Mouse (Mus musculus) adipocyte (in vitro differentiated cells): Measurements from ENCODE around the gene Cplane1.

Experiments
- DNase-seq: peaks from one replicate; pipeline ENCODE4 v3.0.0-alpha.2; 2016; ENCODE audit warnings: low spot score

The Cplane1 gene

DNA sequence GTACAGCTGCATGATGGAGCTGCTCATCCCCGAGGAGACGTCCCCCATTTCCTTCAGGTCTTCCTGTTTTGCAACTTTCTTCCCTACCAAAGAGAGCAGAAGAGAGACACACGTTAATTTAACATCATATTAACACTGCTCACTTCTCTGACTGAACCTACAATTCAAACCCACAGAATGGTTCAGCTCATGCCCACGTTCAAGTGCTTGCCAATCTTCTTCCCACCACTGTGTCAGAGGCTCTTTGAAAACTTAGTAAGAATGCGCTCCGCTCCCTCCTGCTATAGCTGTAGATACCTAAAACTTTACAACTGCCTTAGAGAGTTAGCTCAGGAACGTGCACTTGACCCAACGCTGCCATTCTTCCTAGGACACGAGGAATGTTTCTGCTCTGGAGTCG, 134.0 kb downstream of the Cplane1 start:
- DNase-seq = no peak

DNA sequence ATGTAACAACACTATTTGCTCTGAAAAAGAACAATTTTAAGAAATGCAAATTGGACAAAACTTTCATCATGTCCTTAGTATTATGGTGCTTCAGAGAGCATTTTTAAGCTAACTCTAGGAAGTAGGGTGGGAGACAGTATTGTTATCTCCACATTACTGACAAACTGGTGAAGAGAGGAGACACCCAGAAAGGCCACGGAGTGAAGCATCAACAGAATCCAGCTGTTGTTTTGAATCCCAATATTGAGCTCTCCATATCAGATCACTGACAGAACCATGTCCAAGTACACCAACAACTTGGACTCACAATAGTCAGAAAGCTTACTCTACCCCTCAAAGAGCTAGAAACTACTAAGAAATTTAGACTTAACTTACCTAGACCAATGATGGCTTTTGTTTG, 136.6 kb downstream of the Cplane1 start:
- no peak for DNase-seq

DNA sequence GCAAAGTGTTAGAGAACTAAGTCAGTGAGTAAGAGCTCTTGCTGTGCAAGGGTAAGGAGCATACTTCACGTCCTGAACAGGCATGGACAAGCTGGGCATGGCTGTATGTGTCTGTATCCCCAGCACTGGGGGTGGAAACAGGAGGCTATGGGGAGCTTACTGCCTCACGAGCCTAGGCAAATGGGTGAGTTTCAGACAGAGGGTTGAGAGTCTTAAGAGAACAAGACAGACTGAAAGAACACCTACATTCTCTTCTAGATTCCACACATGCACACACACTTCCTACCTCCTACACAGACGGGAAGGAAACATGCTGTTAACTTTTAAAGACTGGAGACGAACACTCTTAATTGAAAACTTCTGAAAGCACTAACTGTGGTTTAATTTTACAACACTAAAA, 148.5 kb downstream of the Cplane1 start:
- DNase-seq = no peak

DNA sequence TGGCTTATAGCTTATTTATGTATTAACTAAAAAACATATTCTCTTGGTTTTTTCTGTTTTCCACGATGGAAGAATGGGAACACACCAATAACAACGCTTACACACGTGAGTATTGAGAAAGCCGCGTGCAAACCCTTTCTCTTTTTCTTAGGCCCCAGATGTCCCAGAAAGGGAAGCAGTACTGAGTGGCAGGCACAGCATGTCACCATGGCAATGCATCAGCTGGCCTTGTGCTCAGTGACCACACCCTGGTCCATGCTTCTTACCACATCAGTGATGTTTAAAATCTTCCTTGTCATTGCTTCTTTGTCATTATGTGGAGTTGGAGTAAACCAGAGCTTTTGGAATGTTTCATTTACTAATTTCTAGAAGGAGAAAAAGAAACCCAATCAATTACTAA, 150.3 kb downstream of the Cplane1 start:
- DNase-seq = no peak
